Mouse (Mus musculus): ENCODE data around the gene Nacc1.

Nacc1 gene

DNA sequence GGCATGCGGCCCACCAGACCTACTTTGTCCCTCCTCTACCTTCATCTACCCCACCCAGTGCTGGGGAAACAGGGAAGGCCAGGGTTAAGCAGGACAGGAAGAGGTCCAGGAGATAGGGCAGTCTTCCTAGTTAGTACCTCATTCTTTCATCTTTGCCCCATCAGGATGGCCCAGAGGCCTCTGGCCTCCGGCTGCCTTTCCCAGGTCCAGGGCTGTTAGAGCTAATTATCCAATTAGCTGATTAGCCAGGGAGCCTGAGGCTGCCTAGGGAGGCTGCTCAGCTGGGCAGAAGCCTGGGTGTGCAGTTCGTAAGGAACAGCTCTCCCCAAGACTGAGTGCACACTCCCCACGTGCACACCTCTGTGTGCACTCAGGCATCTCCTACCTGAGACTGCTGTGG is 25.7 kb upstream of the Nacc1 start:
- DNase-seq, result no peak

DNA sequence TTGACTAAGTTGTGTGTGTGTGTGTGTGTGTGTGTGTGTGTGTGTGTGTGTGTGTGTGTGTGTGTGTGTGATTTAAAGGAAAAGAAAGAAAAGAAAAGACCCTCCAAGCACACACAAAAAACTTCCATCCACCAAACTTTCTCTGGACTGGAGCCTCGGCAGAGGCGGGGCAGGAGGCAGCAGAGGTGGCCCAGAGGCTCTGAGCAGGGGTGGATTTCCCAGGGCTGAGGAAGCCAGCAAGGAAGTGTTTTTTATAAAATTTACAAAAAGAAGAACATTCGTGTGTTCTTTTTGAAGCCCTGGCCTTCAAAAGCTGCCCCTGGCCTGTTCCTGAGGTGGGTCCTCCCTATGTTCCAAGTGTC is 25.1 kb upstream of the Nacc1 start:
- no peak for DNase-seq

DNA sequence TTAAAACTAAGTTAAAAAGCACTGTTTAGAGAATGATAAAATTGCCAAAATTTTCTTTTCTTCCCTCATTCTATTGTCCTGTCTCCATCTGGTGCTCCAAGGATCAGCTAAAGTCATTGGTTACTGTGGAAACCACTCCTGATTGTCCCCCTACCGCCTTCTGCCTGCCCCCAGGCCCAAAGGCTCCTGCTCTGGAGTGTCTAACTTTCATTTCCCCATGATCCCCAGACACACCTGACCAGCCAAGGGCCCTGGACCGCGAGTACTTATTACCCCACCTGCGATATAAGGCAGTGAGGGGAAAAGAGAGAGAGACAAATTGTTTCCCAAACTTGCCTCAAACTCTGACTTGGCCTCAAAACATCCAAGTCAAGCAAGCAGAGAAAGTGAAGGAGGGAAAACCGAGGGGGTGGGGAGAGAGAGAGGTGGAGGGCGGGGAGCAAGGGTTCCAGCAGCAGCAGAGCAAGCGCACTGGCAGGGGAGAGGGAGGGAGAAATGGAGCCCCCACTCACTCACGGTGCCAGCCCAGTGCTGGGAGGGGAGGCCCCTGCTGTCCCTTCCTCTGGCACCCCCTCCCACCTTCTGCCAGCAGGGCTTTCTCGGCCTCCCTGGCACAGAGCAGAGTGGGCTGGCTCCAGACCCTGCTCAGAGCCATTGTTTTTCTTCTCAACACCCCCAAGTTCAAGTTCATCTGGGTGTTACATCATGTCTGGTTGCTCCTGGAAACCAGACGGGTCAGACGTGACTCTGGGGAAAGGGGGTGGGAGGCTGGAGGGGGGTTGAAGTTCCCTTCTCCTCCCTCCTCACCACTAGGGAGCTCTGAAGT is 24.5 kb upstream of the Nacc1 start:
- DNase-seq, result no peak

DNA sequence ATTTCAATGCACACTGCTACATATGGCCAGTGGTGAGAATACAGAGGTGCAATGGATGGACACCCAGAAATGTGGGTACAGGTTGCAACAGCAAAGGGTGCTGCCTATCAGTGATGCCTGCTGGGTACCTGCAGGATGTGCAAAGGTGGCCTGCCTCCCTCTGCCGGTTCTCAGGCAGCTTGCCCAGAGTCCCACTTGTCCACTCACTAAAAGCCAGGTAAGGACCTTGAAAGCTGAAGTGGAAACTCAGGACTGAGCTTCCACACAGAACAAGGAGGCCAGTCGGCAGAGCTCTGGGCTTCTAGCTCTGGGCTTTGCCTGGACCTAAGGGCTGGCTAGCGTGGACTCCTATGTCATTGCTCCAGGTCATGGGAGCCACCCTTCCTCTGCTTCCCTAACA is 23.6 kb upstream of the Nacc1 start:
- DNase-seq, result no peak

DNA sequence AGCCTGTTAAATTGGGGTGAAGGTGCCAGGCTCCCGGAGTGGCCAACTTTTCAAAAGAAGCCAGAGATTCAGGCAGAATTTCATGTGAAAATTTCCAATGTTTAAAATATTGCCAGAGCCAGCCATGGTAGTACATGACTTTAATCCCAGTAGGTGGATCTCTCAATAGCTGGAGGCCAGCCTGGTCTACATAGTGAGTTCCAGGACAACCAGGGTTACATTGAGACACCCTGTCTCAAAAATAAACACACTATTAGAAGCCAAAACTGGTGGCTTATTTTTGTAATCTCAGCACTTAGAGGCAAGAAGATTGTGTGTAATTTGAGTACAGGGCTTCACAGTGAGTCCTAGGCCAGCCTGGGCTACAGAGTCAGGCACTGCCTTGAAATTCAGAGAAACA is 22.3 kb upstream of the Nacc1 start:
- no peak for DNase-seq

DNA sequence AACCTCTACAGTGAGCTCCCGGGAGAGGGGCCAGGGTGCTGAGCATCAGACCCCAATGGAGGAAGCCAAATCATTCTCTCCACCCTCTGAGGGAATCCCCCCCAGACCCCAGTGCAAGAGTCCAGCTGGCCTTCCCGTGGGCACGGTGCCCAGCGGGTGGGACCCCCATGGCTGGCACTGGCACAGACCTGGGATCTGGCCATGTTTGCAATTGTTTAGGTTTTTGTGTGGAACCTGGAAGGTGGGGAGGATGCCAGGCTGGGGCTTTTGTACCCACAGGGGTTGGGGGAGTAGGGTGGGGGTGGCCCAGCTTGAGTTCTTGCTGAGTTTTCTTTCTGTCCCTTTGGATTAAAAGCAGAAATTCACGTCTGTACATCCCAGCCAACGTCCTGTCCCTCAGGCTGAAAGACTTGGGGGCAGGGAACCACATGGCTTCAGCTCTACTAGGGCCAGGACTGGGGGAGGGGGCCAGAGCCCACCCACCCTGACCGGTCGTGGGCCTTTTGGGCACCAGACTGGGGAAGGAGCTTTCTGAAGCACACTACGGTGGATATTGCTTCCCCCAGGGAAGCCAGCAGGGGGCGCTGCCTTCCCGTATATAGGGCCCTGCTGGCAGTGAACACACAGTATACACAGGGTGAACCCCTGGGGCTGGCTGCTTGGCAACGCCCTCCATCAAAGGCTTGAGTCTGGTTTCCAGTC is 21.3 kb upstream of the Nacc1 start:
- DNase-seq, result peak; percentile 87

DNA sequence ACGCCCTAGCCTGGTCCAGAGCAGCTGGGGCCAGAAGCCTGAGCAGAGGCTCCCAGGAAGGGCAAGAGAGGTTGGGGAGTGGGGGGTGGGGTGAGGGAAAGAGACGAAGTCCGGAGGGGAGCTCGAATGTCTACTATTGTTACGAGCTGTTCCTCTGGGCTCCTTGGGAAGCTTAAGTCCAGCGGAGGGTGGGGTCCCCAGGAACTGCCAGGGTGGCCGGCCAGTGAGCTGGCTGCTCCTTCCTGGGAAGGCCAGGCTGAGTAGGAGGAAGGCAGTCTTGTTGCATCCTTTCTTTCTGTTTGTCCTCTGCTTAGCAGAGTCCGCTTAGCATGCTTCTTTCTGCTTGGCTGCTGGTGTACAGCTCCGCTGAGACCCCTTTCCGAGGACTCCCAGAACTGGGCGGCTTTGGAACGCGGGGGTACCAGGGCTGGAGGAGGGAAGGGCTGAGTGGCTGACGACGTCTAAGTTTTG is 20.4 kb upstream of the Nacc1 start:
- no peak for DNase-seq

DNA sequence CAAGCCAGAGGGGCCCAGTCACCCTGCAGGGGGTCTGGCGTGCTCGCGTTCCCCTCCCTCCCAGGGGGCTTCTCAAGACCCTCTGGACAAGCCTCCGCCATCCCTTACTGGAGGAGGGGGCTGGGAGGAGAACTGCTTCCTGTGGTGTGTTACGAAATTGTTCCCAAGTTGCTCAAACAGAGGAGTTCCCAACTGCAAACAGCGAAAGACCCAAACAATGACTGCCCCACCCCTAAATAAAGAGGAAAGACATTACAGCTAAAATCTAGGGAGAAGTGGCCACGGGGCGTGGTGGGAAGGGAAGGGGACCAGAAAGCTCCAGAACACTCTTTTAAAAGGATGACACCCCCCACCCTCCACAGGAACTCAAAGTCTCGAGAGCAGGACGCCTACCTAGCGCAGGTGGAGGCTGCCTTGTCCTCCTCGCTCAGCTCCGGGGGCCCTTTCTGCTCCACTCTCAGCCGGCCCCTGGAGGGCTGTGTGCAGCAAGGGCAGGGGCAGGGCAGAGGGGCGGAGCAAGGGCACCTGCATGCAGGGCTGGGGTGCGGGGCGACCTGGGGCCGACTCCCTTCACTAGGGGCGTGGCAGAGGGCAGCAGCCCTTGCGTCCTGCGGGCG is 19.7 kb upstream of the Nacc1 start:
- no peak for DNase-seq

DNA sequence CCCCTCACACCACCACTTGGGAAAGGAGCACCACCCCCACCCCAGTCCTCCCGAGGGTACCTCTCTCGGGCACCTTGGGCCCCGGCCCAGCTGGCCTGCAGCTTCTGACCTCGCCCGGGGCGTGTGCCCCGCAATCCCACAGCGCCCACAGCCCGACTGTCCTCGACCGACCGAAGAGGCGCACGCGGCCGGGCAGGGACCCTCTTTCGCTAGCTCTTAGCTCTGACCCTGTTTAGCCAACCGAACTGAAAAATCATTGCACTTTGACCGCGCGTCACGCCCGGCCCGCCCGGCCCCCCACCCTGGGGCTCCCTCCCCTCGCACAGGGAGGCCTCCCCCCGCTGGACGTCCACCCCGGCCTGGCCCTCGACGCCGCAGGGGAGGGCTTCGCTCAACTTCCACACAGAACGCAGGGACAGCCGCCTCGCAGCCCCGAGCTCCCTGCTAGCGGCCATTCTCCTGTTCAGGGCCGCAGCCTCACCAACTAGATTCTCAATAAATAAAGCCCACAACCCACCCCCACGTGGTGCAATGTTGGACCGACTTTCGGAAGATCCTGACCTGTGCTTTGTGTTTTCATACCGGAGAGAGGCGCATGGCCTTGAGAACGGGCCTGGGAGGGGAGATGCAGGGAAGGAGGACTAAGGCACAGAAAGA is 19.1 kb upstream of the Nacc1 start:
- DNase-seq, result no peak

DNA sequence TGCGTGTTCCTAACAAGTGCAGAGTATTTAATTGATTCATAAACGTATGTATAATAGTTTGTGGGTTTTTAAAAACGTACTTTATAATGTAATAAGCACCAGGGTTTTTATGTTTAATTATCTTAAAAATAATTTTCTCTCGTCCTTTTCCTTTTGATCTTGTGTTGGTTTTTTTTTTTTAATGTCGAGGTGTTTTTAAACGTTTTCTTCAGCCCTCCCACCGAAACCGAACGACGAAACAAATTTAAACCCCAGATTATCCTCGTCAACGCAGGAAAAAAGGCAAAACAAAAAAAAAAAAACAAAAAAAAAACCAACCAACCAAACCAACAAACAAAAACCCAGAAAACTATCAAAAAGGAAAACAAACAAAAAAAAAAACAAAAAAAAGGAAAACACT is 18.3 kb upstream of the Nacc1 start:
- no peak for DNase-seq

DNA sequence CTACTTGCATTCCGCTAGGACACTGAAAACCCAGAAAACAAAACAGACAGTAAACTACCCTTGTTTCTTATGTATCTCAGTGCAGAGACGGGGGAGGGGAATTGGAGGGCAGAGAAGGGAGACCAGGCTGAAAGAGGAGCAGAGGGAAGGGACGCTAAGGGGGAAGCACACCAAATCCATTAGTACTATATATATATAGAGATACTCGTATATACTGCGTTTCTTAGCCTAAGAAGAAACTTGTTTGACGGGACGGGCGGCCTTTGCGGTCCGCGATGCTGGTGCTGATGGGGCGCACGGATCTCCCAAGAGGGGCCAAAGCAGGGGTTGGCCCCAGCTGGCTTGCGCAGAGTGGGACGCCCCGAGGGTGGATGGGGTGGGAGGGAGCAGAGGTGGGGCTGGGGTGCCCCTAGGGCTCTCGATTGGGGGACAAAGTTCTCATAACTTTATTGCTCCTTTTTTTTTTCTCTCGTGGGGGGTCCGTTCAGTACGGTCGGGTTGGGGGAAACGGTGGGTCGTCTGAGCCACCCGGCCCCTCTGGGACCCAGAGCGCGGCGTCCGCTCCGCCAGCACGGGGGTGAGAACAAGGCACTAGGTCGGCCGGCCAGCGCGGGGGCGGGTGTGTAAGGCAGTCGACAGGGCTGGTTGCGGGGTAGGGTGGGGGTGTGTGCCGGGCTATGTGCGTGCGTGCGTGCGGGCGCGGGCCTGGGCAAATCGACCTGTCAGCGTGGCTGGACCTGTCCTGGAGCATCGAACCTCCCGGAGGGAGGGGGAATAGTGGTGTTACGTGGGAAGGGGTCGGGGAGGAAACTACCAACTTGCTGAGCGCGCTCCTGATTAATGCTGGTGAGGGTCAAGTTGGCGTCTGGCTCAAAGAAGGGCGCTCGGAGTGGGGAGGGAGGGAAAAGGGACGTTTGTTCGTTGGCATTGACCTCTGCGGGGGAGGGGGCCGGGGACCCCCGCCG is 17.5 kb upstream of the Nacc1 start:
- DNase-seq, result no peak

DNA sequence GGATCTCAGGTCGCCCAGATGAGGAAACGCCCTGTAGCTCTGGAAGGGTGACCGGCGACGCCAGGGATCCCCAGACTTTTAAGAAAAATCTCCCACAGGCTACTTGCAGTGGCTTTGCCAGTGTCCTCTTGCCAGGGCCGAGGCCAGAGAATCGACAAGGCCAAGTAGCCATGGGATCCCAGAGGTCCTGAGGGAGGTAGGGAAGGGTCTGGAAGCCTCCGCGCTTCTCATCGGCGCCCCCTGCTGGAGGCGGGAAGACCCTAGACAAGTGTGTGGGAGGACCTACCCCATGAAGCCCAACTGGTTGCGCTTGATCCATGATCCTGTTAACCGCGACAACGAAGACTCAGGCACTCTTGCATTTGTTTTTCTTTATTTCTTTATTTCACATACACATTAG is 16.7 kb upstream of the Nacc1 start:
- DNase-seq, result peak; percentile 81

DNA sequence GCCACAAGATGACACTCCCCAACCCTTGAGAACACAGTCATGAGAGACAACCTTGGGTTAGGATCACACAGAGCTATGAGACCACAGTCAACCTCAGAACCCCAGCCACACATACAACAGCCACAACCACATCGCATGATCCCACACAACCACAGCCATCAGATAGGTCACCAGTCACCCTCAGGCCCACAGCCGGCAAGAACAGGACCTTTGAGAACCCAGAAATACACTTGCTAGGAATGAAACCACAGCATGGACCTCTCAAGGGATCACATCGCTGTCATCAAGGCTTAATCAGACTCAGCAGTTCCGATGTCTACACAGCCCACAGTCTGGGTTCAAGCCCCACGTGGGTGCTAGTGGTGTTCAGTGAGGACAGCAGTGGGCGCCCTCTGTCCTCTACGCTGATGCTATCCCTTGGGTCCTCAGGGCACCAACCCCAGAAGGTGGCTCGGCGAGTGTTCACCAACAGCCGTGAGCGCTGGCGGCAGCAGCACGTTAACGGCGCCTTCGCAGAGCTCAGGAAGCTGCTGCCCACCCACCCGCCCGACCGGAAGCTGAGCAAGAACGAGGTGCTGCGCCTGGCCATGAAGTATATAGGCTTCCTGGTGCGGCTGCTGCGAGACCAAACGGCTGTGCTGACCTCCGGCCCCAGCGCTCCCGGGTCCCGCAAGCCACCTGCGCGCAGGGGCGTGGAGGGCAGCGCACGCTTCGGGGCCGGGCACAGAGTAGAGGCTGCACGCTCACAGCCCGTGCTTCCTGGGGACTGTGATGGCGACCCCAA is 16.0 kb upstream of the Nacc1 start:
- no peak for DNase-seq

DNA sequence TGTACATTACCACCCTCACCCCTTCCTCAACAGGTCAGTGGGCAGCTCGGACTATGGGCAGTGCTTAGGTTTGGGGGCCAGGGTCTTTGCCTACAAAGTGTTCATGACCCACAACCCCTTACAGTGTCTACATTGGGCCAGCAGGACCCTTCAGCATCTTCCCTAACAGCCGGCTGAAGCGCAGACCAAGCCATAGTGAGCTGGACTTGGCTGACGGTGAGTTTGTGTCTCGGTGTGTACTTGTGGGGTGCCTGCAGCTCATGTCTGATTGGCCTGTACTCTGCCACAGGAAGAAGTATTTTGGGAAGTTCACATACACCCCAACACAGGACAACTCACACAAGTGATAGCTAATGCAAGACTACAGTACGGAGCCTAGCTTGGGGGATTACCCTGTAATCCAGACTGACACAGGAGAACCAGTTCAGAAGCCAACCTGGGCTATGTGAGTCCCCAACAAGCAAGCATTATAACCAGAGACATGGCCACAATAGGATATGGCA is 15.4 kb upstream of the Nacc1 start:
- DNase-seq, result no peak

DNA sequence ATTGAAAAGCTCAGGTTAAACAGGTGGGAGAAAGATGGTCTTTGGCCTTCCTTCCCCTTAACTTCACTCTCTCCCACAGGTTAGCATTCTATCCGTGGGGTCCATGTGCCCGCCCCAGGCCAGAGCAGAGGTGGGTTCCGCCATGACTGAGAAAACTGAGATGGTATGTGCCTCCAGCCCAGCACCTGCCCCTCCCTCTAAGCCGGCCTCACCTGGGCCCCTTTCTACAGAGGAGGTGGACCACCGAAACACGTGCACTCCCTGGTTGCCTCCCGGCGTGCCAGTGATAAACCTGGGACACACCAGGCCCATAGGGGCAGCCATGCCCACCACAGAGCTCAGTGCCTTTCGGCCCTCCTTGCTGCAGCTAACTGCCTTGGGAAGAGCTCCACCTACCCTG is 14.9 kb upstream of the Nacc1 start:
- DNase-seq, result no peak

DNA sequence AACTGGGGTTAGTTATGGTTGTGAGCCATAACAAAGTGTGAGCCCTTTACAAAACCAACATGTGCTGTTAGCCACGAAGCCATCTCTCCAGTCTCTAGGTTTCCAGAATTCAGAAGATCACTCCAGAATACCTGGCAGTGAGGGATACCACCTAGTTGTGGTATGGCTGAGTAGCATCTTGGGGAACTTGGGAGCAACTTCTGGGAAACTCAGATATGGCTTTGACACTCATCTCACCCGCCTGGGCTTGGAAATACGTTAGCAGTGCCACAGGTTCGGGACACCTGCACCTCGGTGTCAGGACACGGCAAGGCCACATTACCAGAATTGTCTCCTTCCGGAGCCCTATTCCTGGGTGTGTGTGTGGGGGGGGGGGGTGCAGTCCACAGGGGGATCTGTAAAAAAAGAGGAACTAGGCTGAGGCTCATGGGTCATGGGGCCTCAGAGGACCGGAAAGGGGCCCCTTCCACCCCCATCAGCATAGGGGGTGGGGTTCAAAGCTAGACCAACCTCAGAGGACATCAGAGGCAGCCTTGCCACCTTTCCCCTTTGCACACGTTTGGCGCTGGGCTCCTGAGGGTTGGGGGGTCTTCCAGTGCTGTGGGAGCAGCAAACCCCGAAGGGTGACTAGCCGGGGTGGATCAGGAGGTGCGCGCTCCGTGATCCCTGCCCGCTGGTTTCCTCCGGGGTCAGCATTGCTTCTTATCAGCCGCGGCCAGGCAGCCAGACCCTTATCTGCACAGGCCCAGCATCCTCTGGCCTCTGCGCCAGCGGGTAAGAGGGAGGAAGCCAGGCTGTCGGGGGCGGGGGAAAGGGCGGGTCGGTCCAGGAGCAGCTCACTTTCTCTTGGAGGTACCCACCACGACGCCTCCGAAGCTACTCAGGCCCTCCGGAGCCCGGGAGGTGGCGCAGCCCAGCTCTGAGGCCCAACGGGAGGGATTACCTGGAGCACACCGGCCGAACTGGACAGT is 13.6 kb upstream of the Nacc1 start, which contains the start of gene Lyl1:
Lyl1 (plus strand) TSS at position 517 of the 971 bp plus-strand sequence.
- no peak for DNase-seq

DNA sequence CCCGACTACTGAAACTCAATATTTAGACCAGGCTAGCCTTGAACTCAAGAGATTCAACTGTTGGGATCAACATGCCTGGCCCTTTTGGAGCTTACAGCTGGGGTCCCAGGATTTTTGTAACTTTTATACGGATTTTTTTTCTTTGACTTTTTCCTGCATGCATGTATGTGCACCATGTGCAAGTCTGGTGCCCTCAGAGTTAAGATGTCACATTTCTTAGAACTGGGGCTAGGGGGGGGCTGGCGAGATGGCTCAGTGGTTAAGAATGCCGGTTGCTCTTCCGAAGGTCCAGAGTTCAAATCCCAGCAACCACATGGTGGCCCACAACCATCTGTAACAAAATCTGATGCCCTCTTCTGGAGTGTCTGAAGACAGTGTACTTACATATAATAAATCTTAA is 12.9 kb upstream of the Nacc1 start:
- DNase-seq, result no peak

DNA sequence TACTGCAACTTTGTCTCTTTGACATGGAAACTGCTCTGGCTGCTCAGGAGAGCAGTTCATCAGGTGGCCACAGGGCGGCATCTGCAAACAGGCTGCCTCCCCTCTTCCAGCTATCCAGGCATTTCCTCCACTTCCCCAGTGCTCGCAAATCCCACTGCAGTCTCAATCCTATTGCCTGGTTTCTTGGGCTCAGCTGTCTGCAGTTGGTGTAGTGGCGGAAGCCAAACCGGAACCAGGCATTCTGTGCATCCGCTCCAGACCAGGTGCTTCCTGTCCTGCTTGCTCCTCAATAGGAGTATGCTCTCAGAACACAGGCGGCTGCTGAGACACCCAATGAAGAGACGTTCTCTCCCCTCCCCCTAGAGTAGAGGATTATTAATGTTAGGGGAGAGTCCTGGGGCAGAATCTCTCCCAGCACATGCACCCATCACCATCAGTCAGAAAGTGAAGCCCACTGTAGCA is 12.2 kb upstream of the Nacc1 start:
- DNase-seq, result peak; percentile 69

DNA sequence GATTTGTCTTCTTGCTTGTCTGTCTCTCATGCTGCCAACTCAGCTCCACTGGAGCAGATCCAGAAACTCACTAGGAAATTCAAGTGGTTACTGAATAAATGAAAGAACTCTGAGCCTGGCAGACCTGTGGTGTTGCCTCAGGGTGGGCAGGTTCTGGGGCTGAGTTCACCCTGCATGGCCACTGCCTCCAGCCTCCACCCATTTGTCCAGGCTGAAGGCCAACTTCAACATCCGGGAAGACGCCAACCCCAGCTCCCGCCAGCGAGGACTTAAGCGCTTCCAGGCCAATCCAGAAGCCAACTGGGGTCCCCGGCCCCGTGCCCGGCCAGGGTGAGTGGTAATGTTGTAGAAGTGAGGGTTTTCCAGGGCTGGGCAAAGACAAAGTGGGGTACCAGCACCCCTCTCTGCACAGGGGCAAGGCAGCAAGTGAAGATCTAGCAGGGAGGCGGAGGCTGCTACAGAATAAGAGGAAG is 11.3 kb upstream of the Nacc1 start:
- DNase-seq, result peak; percentile 12

DNA sequence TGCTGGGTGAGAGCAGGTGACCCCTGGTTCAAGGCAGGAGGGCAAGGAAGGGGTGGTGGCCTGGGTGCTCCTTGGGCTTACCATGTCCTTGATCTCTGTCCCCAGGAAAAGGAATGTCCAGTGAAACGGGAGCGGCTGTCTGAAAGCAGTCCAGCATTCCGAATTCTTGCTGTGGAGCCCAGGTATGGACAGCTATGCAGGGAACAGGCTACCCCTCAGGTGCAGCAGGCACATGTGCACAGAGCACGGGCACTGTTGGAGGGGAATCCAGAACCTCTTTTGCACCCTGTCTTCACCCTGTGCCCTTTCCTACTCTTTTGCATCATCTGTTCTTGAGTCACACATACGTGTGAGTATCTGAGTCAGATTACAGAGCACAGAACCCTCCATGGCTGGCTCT is 10.6 kb upstream of the Nacc1 start:
- DNase-seq, result no peak
